Mouse (Mus musculus): ENCODE data around the gene Mical1. TPM values are rescaled to one million over a fixed set of nuclear protein-coding genes. Genes with fewer than 3 reads are reported as not detected.
A peak's percentile ranks its signal among the peaks of the same experiment; 100 is the strongest.

The Mical1 gene
- polyA plus RNA-seq (2011; ENCODE audit: insufficient read depth, insufficient read length, low read depth, missing spikeins): 11.7 and 11.9 TPM in 2 replicates

- Histone ChIP-seq H3K27me3 (ENCODE audit: control insufficient read depth, insufficient read depth, low read length, poor library complexity, severe bottlenecking) (no peaks in the 10 kb centered on the region), H3K4me1 (ENCODE audit: control insufficient read depth, insufficient read depth, low read length) (peaks cover 5% of the 10 kb centered on the region), H3K27ac (ENCODE audit: insufficient read depth, low read length) (0 out of 2 replicates have a peak within 1 kb of the TSS, but pooled peaks have one; percentile 12), H3K9me3 (replicated peaks; ENCODE audit: control insufficient read depth, insufficient read depth, low read length, poor library complexity, severe bottlenecking) (no peaks in the 10 kb centered on the region), H3K36me3 (ENCODE audit: control insufficient read depth, insufficient read depth, low read length, poor library complexity, severe bottlenecking) (no peaks in the 10 kb centered on the region), H3K4me3 (ENCODE audit: low read depth, low read length) (peak within 1 kb of the TSS; percentile 82), H3K9ac (ENCODE audit: low read depth, poor library complexity, severe bottlenecking) (peak within 1 kb of the TSS; percentile 69)
- TF ChIP-seq CTCF (IDR thresholded peaks at IDR 0.05; ENCODE audit: low read depth, low read length): no peak
- peak; percentile 55 for TF ChIP-seq POLR2A (IDR thresholded peaks at IDR 0.05; ENCODE audit: insufficient read depth, low read length)
These were observed at the start of gene Mical1 for GRCm38 (mm10) chr10:41476171-41477017. Mical1 (plus strand) TSS chr10:41476314.

- no peaks in the 10 kb centered on the region for H3K9me3 ChIP-seq (replicated peaks; ENCODE audit: control insufficient read depth, insufficient read depth, low read length, poor library complexity, severe bottlenecking)
- no peak for TF ChIP-seq EP300 (IDR thresholded peaks at IDR 0.05; ENCODE audit: insufficient read depth, low read depth, low read length)
- H3K9ac ChIP-seq (ENCODE audit: low read depth, poor library complexity, severe bottlenecking): peak overlapping the region; percentile 73; the same call in 1 of the 2 replicates
- no peak overlapping the region for H3K27ac ChIP-seq (ENCODE audit: insufficient read depth, low read length)
- no peak overlapping the region for H3K4me3 ChIP-seq (ENCODE audit: low read depth, low read length)
- no peaks in the 10 kb centered on the region for H3K4me1 ChIP-seq (ENCODE audit: control insufficient read depth, insufficient read depth, low read length)
- H3K36me3 ChIP-seq (ENCODE audit: control insufficient read depth, insufficient read depth, low read length, poor library complexity, severe bottlenecking): no peaks in the 10 kb centered on the region
- no peaks in the 10 kb centered on the region for H3K27me3 ChIP-seq (ENCODE audit: control insufficient read depth, insufficient read depth, low read length, poor library complexity, severe bottlenecking)
These were observed 49.7 kb upstream of the Mical1 start for GRCm38 (mm10) chr10:41426368-41426767.

DNA sequence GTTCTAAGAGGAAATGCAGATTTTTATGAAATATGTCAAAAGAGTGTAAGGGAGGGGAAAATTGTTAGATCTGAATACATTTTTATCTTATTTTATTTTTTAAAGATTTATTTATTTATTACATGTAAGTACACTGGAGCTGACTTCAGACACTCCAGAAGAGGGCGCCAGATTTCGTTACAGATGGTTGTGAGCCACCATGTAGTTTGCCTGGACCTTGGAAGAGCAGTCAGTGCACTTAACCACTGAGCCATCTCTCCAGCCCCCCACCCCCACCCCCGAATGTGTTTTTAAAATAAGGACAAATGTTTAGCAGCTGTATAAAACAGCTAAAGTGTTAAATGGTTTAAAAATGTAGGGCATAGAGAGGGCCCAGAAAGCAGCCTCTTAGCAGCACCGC lies 41.5 kb upstream of the Mical1 start:
- H3K27ac ChIP-seq (ENCODE audit: insufficient read depth, low read length): peak overlapping the region; percentile 38; the same call in 1 of the 2 replicates

GRCm38 (mm10) chr10:41435141-41435540 lies 41.0 kb upstream of the Mical1 start:
- H3K27ac ChIP-seq (ENCODE audit: insufficient read depth, low read length): peak overlapping the region; percentile 19; the same call in 1 of the 2 replicates
- peaks cover 7% of the 10 kb centered on the region; the same call in 1 of the 2 replicates for H3K9me3 ChIP-seq (replicated peaks; ENCODE audit: control insufficient read depth, insufficient read depth, low read length, poor library complexity, severe bottlenecking)
- H3K9ac ChIP-seq (ENCODE audit: low read depth, poor library complexity, severe bottlenecking): 0 out of 2 replicates have a peak overlapping the region, but pooled peaks have one; percentile 26
- TF ChIP-seq POLR2A (IDR thresholded peaks at IDR 0.05; ENCODE audit: insufficient read depth, low read length) (no peak), EP300 (IDR thresholded peaks at IDR 0.05; ENCODE audit: insufficient read depth, low read depth, low read length) (peak; percentile 65), CTCF (IDR thresholded peaks at IDR 0.05; ENCODE audit: low read depth, low read length) (no peak)
- H3K27me3 ChIP-seq (ENCODE audit: control insufficient read depth, insufficient read depth, low read length, poor library complexity, severe bottlenecking): no peaks in the 10 kb centered on the region; the same call in 1 of the 2 replicates
- H3K4me1 ChIP-seq (ENCODE audit: control insufficient read depth, insufficient read depth, low read length): no peaks in the 10 kb centered on the region
- no peak overlapping the region for H3K4me3 ChIP-seq (ENCODE audit: low read depth, low read length)
- no peaks in the 10 kb centered on the region for H3K36me3 ChIP-seq (ENCODE audit: control insufficient read depth, insufficient read depth, low read length, poor library complexity, severe bottlenecking)

More for the DNA sequence above, 41.5 kb upstream of the Mical1 start:
- H3K4me1 ChIP-seq (ENCODE audit: control insufficient read depth, insufficient read depth, low read length): no peaks in the 10 kb centered on the region
- TF ChIP-seq CTCF (IDR thresholded peaks at IDR 0.05; ENCODE audit: low read depth, low read length) (peak; percentile 32), EP300 (IDR thresholded peaks at IDR 0.05; ENCODE audit: insufficient read depth, low read depth, low read length) (no peak), POLR2A (IDR thresholded peaks at IDR 0.05; ENCODE audit: insufficient read depth, low read length) (no peak)
- H3K4me3 ChIP-seq (ENCODE audit: low read depth, low read length): no peak overlapping the region
- peaks cover 7% of the 10 kb centered on the region; the same call in 1 of the 2 replicates for H3K9me3 ChIP-seq (replicated peaks; ENCODE audit: control insufficient read depth, insufficient read depth, low read length, poor library complexity, severe bottlenecking)
- no peaks in the 10 kb centered on the region; the same call in 1 of the 2 replicates for H3K27me3 ChIP-seq (ENCODE audit: control insufficient read depth, insufficient read depth, low read length, poor library complexity, severe bottlenecking)
- H3K9ac ChIP-seq (ENCODE audit: low read depth, poor library complexity, severe bottlenecking): 0 out of 2 replicates have a peak overlapping the region, but pooled peaks have one; percentile 26
- H3K36me3 ChIP-seq (ENCODE audit: control insufficient read depth, insufficient read depth, low read length, poor library complexity, severe bottlenecking): no peaks in the 10 kb centered on the region

DNA sequence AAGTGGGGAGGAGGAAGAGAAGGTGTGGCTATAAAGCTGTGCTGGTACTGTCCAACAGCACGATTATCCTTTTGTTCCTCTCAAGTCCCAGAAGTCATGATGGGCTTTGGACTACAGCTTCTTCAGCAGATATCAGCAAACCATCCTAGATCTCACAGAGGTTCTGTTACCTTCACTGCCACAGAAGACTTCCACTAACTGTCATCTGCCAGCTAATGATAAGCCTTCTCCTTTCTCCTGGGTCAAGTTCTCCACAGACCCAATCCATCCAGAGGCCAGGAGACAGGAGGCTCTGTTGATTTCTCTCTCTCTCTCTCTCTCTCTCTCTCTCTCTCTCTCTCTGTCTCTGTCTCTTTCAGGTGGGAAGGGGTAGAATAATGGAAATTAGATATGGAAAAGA lies 27.9 kb upstream of the Mical1 start:
- no peaks in the 10 kb centered on the region for H3K27me3 ChIP-seq (ENCODE audit: control insufficient read depth, insufficient read depth, low read length, poor library complexity, severe bottlenecking)
- H3K4me3 ChIP-seq (ENCODE audit: low read depth, low read length): no peak overlapping the region
- H3K9ac ChIP-seq (ENCODE audit: low read depth, poor library complexity, severe bottlenecking): no peak overlapping the region
- H3K36me3 ChIP-seq (ENCODE audit: control insufficient read depth, insufficient read depth, low read length, poor library complexity, severe bottlenecking): no peaks in the 10 kb centered on the region; the same call in 1 of the 2 replicates
- TF ChIP-seq POLR2A (IDR thresholded peaks at IDR 0.05; ENCODE audit: insufficient read depth, low read length) (no peak), CTCF (IDR thresholded peaks at IDR 0.05; ENCODE audit: low read depth, low read length) (no peak)
- no peaks in the 10 kb centered on the region for H3K9me3 ChIP-seq (replicated peaks; ENCODE audit: control insufficient read depth, insufficient read depth, low read length, poor library complexity, severe bottlenecking)
- no peak overlapping the region for H3K27ac ChIP-seq (ENCODE audit: insufficient read depth, low read length)
- no peaks in the 10 kb centered on the region for H3K4me1 ChIP-seq (ENCODE audit: control insufficient read depth, insufficient read depth, low read length)

DNA sequence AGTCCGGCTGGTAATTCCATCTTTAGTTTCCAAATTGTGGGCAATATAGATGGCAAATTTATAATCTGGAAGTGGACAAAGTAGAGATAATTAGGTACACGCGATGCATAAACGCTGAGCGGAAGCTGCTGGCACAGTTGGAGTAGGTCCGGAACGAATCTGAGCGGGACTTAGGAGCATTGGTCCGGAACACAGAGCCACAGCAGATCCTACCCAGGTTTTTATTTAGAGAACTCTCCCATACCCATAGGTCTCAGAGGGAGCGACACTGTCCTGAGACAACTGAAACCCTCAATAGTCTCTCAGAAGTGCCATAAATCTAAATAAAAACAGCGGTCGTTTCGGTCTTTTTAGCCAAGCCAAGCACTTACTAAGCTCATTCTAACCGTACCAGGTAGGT lies 26.4 kb upstream of the Mical1 start:
- Histone ChIP-seq H3K27me3 (ENCODE audit: control insufficient read depth, insufficient read depth, low read length, poor library complexity, severe bottlenecking) (no peaks in the 10 kb centered on the region), H3K27ac (ENCODE audit: insufficient read depth, low read length) (peak overlapping the region; percentile 95), H3K9me3 (replicated peaks; ENCODE audit: control insufficient read depth, insufficient read depth, low read length, poor library complexity, severe bottlenecking) (no peaks in the 10 kb centered on the region), H3K4me3 (ENCODE audit: low read depth, low read length) (peak overlapping the region; percentile 97), H3K9ac (ENCODE audit: low read depth, poor library complexity, severe bottlenecking) (peak overlapping the region; percentile 91), H3K36me3 (ENCODE audit: control insufficient read depth, insufficient read depth, low read length, poor library complexity, severe bottlenecking) (no peaks in the 10 kb centered on the region; the same call in 1 of the 2 replicates), H3K4me1 (ENCODE audit: control insufficient read depth, insufficient read depth, low read length) (no peaks in the 10 kb centered on the region)
- TF ChIP-seq CTCF (IDR thresholded peaks at IDR 0.05; ENCODE audit: low read depth, low read length): no peak
- no peak for TF ChIP-seq POLR2A (IDR thresholded peaks at IDR 0.05; ENCODE audit: insufficient read depth, low read length)
- TF ChIP-seq EP300 (IDR thresholded peaks at IDR 0.05; ENCODE audit: insufficient read depth, low read depth, low read length): no peak
